10 mouse cellular contexts compared by ENCODE assay signal in genomic region chr16:22698846-22699760, GRCm38 (mm10). TPM values are rescaled to one million over a fixed set of nuclear protein-coding genes. Genes with fewer than 3 reads are reported as not detected.
DNase-seq lines count a peak whose midpoint lies in the region; ATAC-seq and TF ChIP-seq lines count a peak whose summit lies in the region.
"Had no signal": no experiment of that assay in that cellular context is flagged by ENCODE, and none has a peak within 500 bp of the region (broad histone marks: within the 10 kb centered on the region; RNA-seq: fewer than 3 reads in every experiment).

No protein-coding gene starts in this region.

- H3K27me3 ChIP-seq in liver, adult 2 months (ENCODE audit: control insufficient read depth, insufficient read depth, low read length), result no peaks in the 10 kb centered on the region
- no peaks in the 10 kb centered on the region for H3K27me3 ChIP-seq in liver, embryonic 11.5 days (replicated peaks; ENCODE audit: control insufficient read depth, insufficient read depth, low read length)
- no peaks in the 10 kb centered on the region for H3K27me3 ChIP-seq in heart, embryonic 14.5 days (ENCODE audit: control insufficient read depth, insufficient read depth, low read length)
- no peaks in the 10 kb centered on the region for H3K27me3 ChIP-seq in forebrain, embryonic 13.5 days
- H3K27me3 ChIP-seq: midbrain, embryonic 13.5 days had no signal

- TF ChIP-seq CTCF in liver, adult 2 months (IDR thresholded peaks at IDR 0.05; ENCODE audit: low read depth, low read length), result no peak

- WGBS in liver, adult 2 months, result 66% methylated on average over 13 of the region's 13 CpGs
- WGBS in liver, embryonic 11.5 days, result 73% methylated on average over 13 of the region's 13 CpGs
- WGBS in heart, embryonic 14.5 days, result 53% methylated on average over 13 of the region's 13 CpGs
- WGBS in forebrain, embryonic 13.5 days, result 83% methylated on average over 13 of the region's 13 CpGs

- no peak for ATAC-seq in liver, embryonic 11.5 days (replicated peaks; ENCODE audit: low FRiP score)
- ATAC-seq in heart, embryonic 14.5 days (ENCODE audit: insufficient number of reproducible peaks, insufficient read depth, low FRiP score, low read depth), result peak; percentile 80
- ATAC-seq in forebrain, embryonic 13.5 days, result no peak
- ATAC-seq: midbrain, embryonic 13.5 days had no signal

- H3K36me3 ChIP-seq in liver, adult 2 months (ENCODE audit: control insufficient read depth, insufficient read depth, low read length), result no peaks in the 10 kb centered on the region
- H3K36me3 ChIP-seq in liver, embryonic 11.5 days (ENCODE audit: control insufficient read depth, insufficient read depth, low read length), result no peaks in the 10 kb centered on the region
- H3K36me3 ChIP-seq in heart, embryonic 14.5 days (ENCODE audit: control insufficient read depth, insufficient read depth, low read length), result no peaks in the 10 kb centered on the region
- no peaks in the 10 kb centered on the region for H3K36me3 ChIP-seq in forebrain, embryonic 13.5 days (ENCODE audit: poor library complexity, severe bottlenecking)
- H3K36me3 ChIP-seq: midbrain, embryonic 13.5 days had no signal

- no peaks in the 10 kb centered on the region for H3K79me2 ChIP-seq in liver, adult 2 months (ENCODE audit: control insufficient read depth, insufficient read depth, low read length)

- H3K4me1 ChIP-seq in liver, adult 2 months (ENCODE audit: control insufficient read depth, insufficient read depth, low read length), result peaks cover 4% of the 10 kb centered on the region
- H3K4me1 ChIP-seq in liver, embryonic 11.5 days (replicated peaks; ENCODE audit: control insufficient read depth, insufficient read depth, low read length), result no peaks in the 10 kb centered on the region
- peaks cover 12 to 13% of the 10 kb centered on the region in 2 experiments for H3K4me1 ChIP-seq in heart, embryonic 14.5 days (ENCODE audit: control insufficient read depth in 2 of 2, insufficient read depth in 2 of 2, low read length in 2 of 2)
- no peaks in the 10 kb centered on the region for H3K4me1 ChIP-seq in forebrain, embryonic 13.5 days
- H3K4me1 ChIP-seq: midbrain, embryonic 13.5 days had no signal

- H3K4me2 ChIP-seq in liver, embryonic 11.5 days, result no peak overlapping the region
- H3K4me2 ChIP-seq in heart, embryonic 14.5 days (ENCODE audit: low read length), result peak overlapping the region; percentile 9; the same call in 1 of the 2 replicates
- H3K4me2 ChIP-seq in forebrain, embryonic 13.5 days, result no peak overlapping the region
- H3K4me2 ChIP-seq: midbrain, embryonic 13.5 days had no signal

- H3K9ac ChIP-seq in liver, adult 2 months (ENCODE audit: low read depth, low read length), result no peak overlapping the region
- H3K9ac ChIP-seq in liver, embryonic 11.5 days (ENCODE audit: low read depth, low read length), result no peak overlapping the region
- H3K9ac ChIP-seq in heart, embryonic 14.5 days (ENCODE audit: low read length), result no peak overlapping the region
- H3K9ac ChIP-seq in forebrain, embryonic 13.5 days, result no peak overlapping the region
- H3K9ac ChIP-seq: liver, embryonic 14.5 days; midbrain, embryonic 13.5 days had no signal

- DNase-seq in liver, adult 2 months (ENCODE audit: extremely low read depth, low read depth, low spot score), result peak; percentile 87
- DNase-seq in liver, embryonic 11.5 days (ENCODE audit: low spot score), result no peak
- DNase-seq in cerebellum, postnatal 25 days, result peak; percentile 42 to 61
- peak; percentile 78 to 92 for DNase-seq in kidney, postnatal 25 days
- no peak for DNase-seq in T-cell, adult 2 months (ENCODE audit: low spot score)
- no peak for DNase-seq in lung, postnatal 36 days

- no peak for TF ChIP-seq POLR2A in liver, adult 2 months (IDR thresholded peaks at IDR 0.05; ENCODE audit: extremely low read depth, insufficient read depth, low read length)

- no peak overlapping the region for H3K27ac ChIP-seq in liver, adult 2 months (replicated peaks; ENCODE audit: insufficient read depth, low read depth, low read length)
- no peak overlapping the region for H3K27ac ChIP-seq in liver, embryonic 11.5 days (ENCODE audit: low read depth, low read length)
- H3K27ac ChIP-seq in heart, embryonic 14.5 days (replicated peaks in 1 of 2; ENCODE audit: control insufficient read depth in 1 of 2, insufficient read depth in 1 of 2, low read depth in 2 of 2, low read length in 2 of 2), result peak overlapping the region; percentile 59 to 69
- no peak overlapping the region for H3K27ac ChIP-seq in forebrain, embryonic 13.5 days
- H3K27ac ChIP-seq: liver, embryonic 14.5 days; midbrain, embryonic 13.5 days had no signal

- H3K4me3 ChIP-seq in liver, adult 2 months (ENCODE audit: insufficient read depth, low read depth, low read length), result no peak overlapping the region
- no peak overlapping the region for H3K4me3 ChIP-seq in liver, embryonic 11.5 days (ENCODE audit: low read depth, low read length)
- no peak overlapping the region for H3K4me3 ChIP-seq in heart, embryonic 14.5 days (ENCODE audit: control insufficient read depth in 1 of 2, insufficient read depth in 1 of 2, low read depth in 1 of 2, low read length in 2 of 2)
- H3K4me3 ChIP-seq in forebrain, embryonic 13.5 days, result no peak overlapping the region
- H3K4me3 ChIP-seq: midbrain, embryonic 13.5 days had no signal

- no peaks in the 10 kb centered on the region for H3K9me3 ChIP-seq in liver, embryonic 11.5 days (ENCODE audit: control insufficient read depth, low read length)
- H3K9me3 ChIP-seq in heart, embryonic 14.5 days (ENCODE audit: control insufficient read depth, low read length), result no peaks in the 10 kb centered on the region
- no peaks in the 10 kb centered on the region for H3K9me3 ChIP-seq in forebrain, embryonic 13.5 days (replicated peaks)
- H3K9me3 ChIP-seq: midbrain, embryonic 13.5 days had no signal

RNA-seq across cellular contexts. Expression of gene Dgkg, which starts 42.1 kb away (rescaled TPM):
- under 0.01 and 0.20 TPM in 2 replicates for total RNA-seq in liver, adult 2 months (2014; rRNA removed)
- polyA plus RNA-seq in liver, adult 2 months (2012; rRNA removed), result 0.02 TPM in 1 of 2 replicates, not detected in the other
- polyA plus RNA-seq in liver, embryonic 11.5 days (2014; fragmentation: Nextera tagmentation; extraction: Ambion mirVana), result 0.86 and 1.2 TPM in 2 replicates
- polyA plus RNA-seq in heart, embryonic 14.5 days (2014; fragmentation: Nextera tagmentation; extraction: Ambion mirVana), result 0.42 and 0.47 TPM in 2 replicates
- polyA plus RNA-seq in forebrain, embryonic 13.5 days (2015; fragmentation: Nextera tagmentation; extraction: Ambion mirVana), result 1.00 and 1.3 TPM in 2 replicates

Comparison
In these comparisons a context has a peak if more than half of its experiments do, and no peak if none do; other contexts are left out.
1. DNase-seq: peak in liver, adult 2 months (single experiment), cerebellum, postnatal 25 days (2 of 2) and kidney, postnatal 25 days (2 of 2); none in liver, embryonic 11.5 days (single experiment), T-cell, adult 2 months (single experiment) and lung, postnatal 36 days (single experiment).
2. H3K27ac ChIP-seq: peak in heart, embryonic 14.5 days (2 of 2); none in liver, adult 2 months (single experiment), liver, embryonic 11.5 days (single experiment) and forebrain, embryonic 13.5 days (single experiment).